In genomic region chr9:61915393-61916005, GRCm38 (mm10) we compare ENCODE assay signal across 8 mouse cellular contexts. TPM values are rescaled to one million over a fixed set of nuclear protein-coding genes. Genes with fewer than 3 reads are reported as not detected.
DNase-seq lines count a peak whose midpoint lies in the region; ATAC-seq and TF ChIP-seq lines count a peak whose summit lies in the region.

No protein-coding gene starts in this region.

- H3K36me3 ChIP-seq in kidney, postnatal 0 days (ENCODE audit: insufficient read depth, low read length), result peaks cover 21% of the 10 kb centered on the region
- peaks cover 78% of the 10 kb centered on the region for H3K36me3 ChIP-seq in embryonic facial prominence, embryonic 10.5 days (replicated peaks)
- H3K36me3 ChIP-seq in intestine, embryonic 14.5 days (ENCODE audit: control insufficient read depth, insufficient read depth, low read length), result peaks cover 68% of the 10 kb centered on the region
- peaks cover 16% of the 10 kb centered on the region; the same call in 1 of the 2 replicates for H3K36me3 ChIP-seq in midbrain, postnatal 0 days (ENCODE audit: insufficient read depth, low read length)

- H3K4me1 ChIP-seq in kidney, postnatal 0 days (replicated peaks; ENCODE audit: insufficient read depth, low read length), result 0 out of 2 replicates have a peak, but pooled peaks cover 13% of the 10 kb centered on the region
- peaks cover 29% of the 10 kb centered on the region for H3K4me1 ChIP-seq in embryonic facial prominence, embryonic 10.5 days
- H3K4me1 ChIP-seq in intestine, embryonic 14.5 days (replicated peaks; ENCODE audit: control insufficient read depth, insufficient read depth, low read length), result peaks cover 6% of the 10 kb centered on the region; the same call in 1 of the 2 replicates
- H3K4me1 ChIP-seq in midbrain, postnatal 0 days (ENCODE audit: insufficient read depth, low read length), result 0 out of 2 replicates have a peak, but pooled peaks cover 3% of the 10 kb centered on the region

- H3K4me3 ChIP-seq in kidney, postnatal 0 days (replicated peaks; ENCODE audit: low read depth, low read length), result 0 out of 2 replicates have a peak overlapping the region, but pooled peaks have one; percentile 70
- peak overlapping the region; percentile 75 for H3K4me3 ChIP-seq in embryonic facial prominence, embryonic 10.5 days
- H3K4me3 ChIP-seq in intestine, embryonic 14.5 days (ENCODE audit: low read depth, low read length), result peak overlapping the region; percentile 100
- H3K4me3 ChIP-seq in midbrain, postnatal 0 days (ENCODE audit: low read depth, low read length), result no peak overlapping the region

- no peak for TF ChIP-seq CTCF in kidney, postnatal 0 days (IDR thresholded peaks at IDR 0.05; ENCODE audit: low read depth)
- no peak for TF ChIP-seq CTCF in midbrain, postnatal 0 days (IDR thresholded peaks at IDR 0.05)

- no peak for ATAC-seq in kidney, postnatal 0 days (replicated peaks; ENCODE audit: low FRiP score, low read depth)
- ATAC-seq in intestine, embryonic 14.5 days (replicated peaks; ENCODE audit: low FRiP score, low TSS enrichment, low read depth), result no peak
- ATAC-seq in midbrain, postnatal 0 days (ENCODE audit: low FRiP score), result no peak

- H3K9me3 ChIP-seq in kidney, postnatal 0 days (replicated peaks; ENCODE audit: low read length), result no peaks in the 10 kb centered on the region
- H3K9me3 ChIP-seq in embryonic facial prominence, embryonic 10.5 days, result no peaks in the 10 kb centered on the region
- no peaks in the 10 kb centered on the region for H3K9me3 ChIP-seq in intestine, embryonic 14.5 days (ENCODE audit: control insufficient read depth, low read length)
- H3K9me3 ChIP-seq in midbrain, postnatal 0 days (ENCODE audit: low read length), result no peaks in the 10 kb centered on the region

- 53% methylated on average over 4 of the region's 4 CpGs for WGBS in kidney, postnatal 0 days
- WGBS in embryonic facial prominence, embryonic 10.5 days, result 47% methylated on average over 4 of the region's 4 CpGs
- WGBS in intestine, embryonic 14.5 days, result 43% methylated on average over 4 of the region's 4 CpGs
- 36% methylated on average over 4 of the region's 4 CpGs for WGBS in midbrain, postnatal 0 days

- DNase-seq in kidney, postnatal 0 days (ENCODE audit: low spot score), result no peak
- no peak for DNase-seq in kidney, postnatal 4 days
- DNase-seq in embryonic facial prominence, embryonic 10.5 days (ENCODE audit: low spot score), result no peak
- DNase-seq in intestine, embryonic 14.5 days (ENCODE audit: low spot score), result no peak
- DNase-seq in midbrain, postnatal 0 days (ENCODE audit: low spot score), result no peak
- DNase-seq in MN1 (ENCODE audit: low spot score), result no peak
- DNase-seq in adrenal gland, postnatal 4 days (ENCODE audit: low spot score in 2 of 2), result no peak
- no peak for DNase-seq in layer of hippocampus, adult 9-10 months (ENCODE audit: low spot score)

- peak overlapping the region; percentile 94 for H3K27ac ChIP-seq in kidney, postnatal 0 days
- peak overlapping the region; percentile 89; the same call in 1 of the 2 replicates for H3K27ac ChIP-seq in embryonic facial prominence, embryonic 10.5 days (replicated peaks)
- peak overlapping the region; percentile 95 for H3K27ac ChIP-seq in intestine, embryonic 14.5 days (ENCODE audit: low read depth)
- no peak overlapping the region for H3K27ac ChIP-seq in midbrain, postnatal 0 days (ENCODE audit: low read depth, low read length)

- peak overlapping the region; percentile 89; the same call in 1 of the 2 replicates for H3K4me2 ChIP-seq in kidney, postnatal 0 days (ENCODE audit: low read length)
- H3K4me2 ChIP-seq in intestine, embryonic 14.5 days (ENCODE audit: low read length), result peak overlapping the region; percentile 95
- H3K4me2 ChIP-seq in midbrain, postnatal 0 days (ENCODE audit: low read depth, low read length, poor library complexity, severe bottlenecking), result peak overlapping the region; percentile 60

- no peak overlapping the region for H3K9ac ChIP-seq in kidney, postnatal 0 days (ENCODE audit: low read depth, low read length)
- peak overlapping the region; percentile 59 for H3K9ac ChIP-seq in intestine, embryonic 14.5 days (ENCODE audit: low read length)
- H3K9ac ChIP-seq in midbrain, postnatal 0 days (replicated peaks; ENCODE audit: low read length, poor library complexity, severe bottlenecking), result no peak overlapping the region

- no peaks in the 10 kb centered on the region for H3K27me3 ChIP-seq in kidney, postnatal 0 days (ENCODE audit: insufficient read depth, low read length)
- no peaks in the 10 kb centered on the region for H3K27me3 ChIP-seq in embryonic facial prominence, embryonic 10.5 days (replicated peaks; ENCODE audit: low read depth, poor library complexity, severe bottlenecking)
- H3K27me3 ChIP-seq in intestine, embryonic 14.5 days (replicated peaks; ENCODE audit: control insufficient read depth, insufficient read depth, low read length), result no peaks in the 10 kb centered on the region
- H3K27me3 ChIP-seq in midbrain, postnatal 0 days (ENCODE audit: insufficient read depth, low read length), result no peaks in the 10 kb centered on the region

RNA-seq across cellular contexts. Expression of gene Rplp1, which starts 1.2 kb away (rescaled TPM):
- polyA plus RNA-seq in kidney, postnatal 0 days (2015; fragmentation: Nextera tagmentation; extraction: Ambion mirVana), result 1,461 and 1,709 TPM in 2 replicates
- polyA plus RNA-seq in embryonic facial prominence, embryonic 10.5 days (2016; fragmentation: Nextera tagmentation; extraction: Ambion mirVana), result 1,152 and 1,189 TPM in 2 replicates
- 1,834 and 1,981 TPM in 2 replicates for polyA plus RNA-seq in intestine, embryonic 14.5 days (2014; fragmentation: Nextera tagmentation; extraction: Ambion mirVana)
- total RNA-seq in midbrain, postnatal 0 days (2014; rRNA removed), result 3,080 and 3,220 TPM in 2 replicates
- polyA plus RNA-seq in midbrain, postnatal 0 days (2015; fragmentation: Nextera tagmentation; extraction: Ambion mirVana), result 983 and 1,053 TPM in 2 replicates
- 1,000 to 10,000 TPM; 2,291 to 2,466 TPM for total RNA-seq in adrenal gland, postnatal 4 days (2021)

RNA-seq across cellular contexts. Expression of gene Kif23, which starts 31.1 kb away (rescaled TPM):
- 40.1 and 51.2 TPM in 2 replicates for polyA plus RNA-seq in kidney, postnatal 0 days (2015; fragmentation: Nextera tagmentation; extraction: Ambion mirVana)
- polyA plus RNA-seq in embryonic facial prominence, embryonic 10.5 days (2016; fragmentation: Nextera tagmentation; extraction: Ambion mirVana), result 112 and 118 TPM in 2 replicates
- polyA plus RNA-seq in intestine, embryonic 14.5 days (2014; fragmentation: Nextera tagmentation; extraction: Ambion mirVana), result 115 and 121 TPM in 2 replicates
- 3.1 and 4.4 TPM in 2 replicates for total RNA-seq in midbrain, postnatal 0 days (2014; rRNA removed)
- 4.5 and 5.8 TPM in 2 replicates for polyA plus RNA-seq in midbrain, postnatal 0 days (2015; fragmentation: Nextera tagmentation; extraction: Ambion mirVana)
- total RNA-seq in adrenal gland, postnatal 4 days (2021), result 10 to 100 TPM; 45.0 to 52.8 TPM
